Mouse (Mus musculus): ENCODE measurements at regions not wholly inside any gene's neighbourhood (a gene's known extent, or its start where the extent isn't known, plus 50 kb on each side); places are given as distances from the start of the nearest gene placed in this dataset.

- no peak for DNase-seq (ENCODE audit: low spot score in 2 of 2)
These were observed 52.9 kb upstream of the Errfi1 start for GRCm38 (mm10) chr4:150800774-150801173.

GRCm38 (mm10) chr4:150799550-150800398 lies 53.9 kb upstream of the Errfi1 start:
- no peak for DNase-seq (ENCODE audit: low spot score in 2 of 2)

GRCm38 (mm10) chr4:150798783-150799530 lies 54.8 kb upstream of the Errfi1 start:
- DNase-seq (ENCODE audit: low spot score in 2 of 2), result no peak

- no peak for DNase-seq (ENCODE audit: low spot score in 2 of 2)
These were observed 55.4 kb upstream of the Errfi1 start for GRCm38 (mm10) chr4:150798281-150798680.

GRCm38 (mm10) chr4:150797057-150797456 lies 56.7 kb upstream of the Errfi1 start:
- no peak for DNase-seq (ENCODE audit: low spot score in 2 of 2)

- DNase-seq (ENCODE audit: low spot score in 2 of 2), result no peak
These were observed 58.8 kb upstream of the Errfi1 start for GRCm38 (mm10) chr4:150794878-150795277.

GRCm38 (mm10) chr4:150794257-150794794 lies 59.4 kb upstream of the Errfi1 start:
- no peak for DNase-seq (ENCODE audit: low spot score in 2 of 2)

- no peak for DNase-seq (ENCODE audit: low spot score in 2 of 2)
These were observed 60.6 kb upstream of the Errfi1 start for GRCm38 (mm10) chr4:150793146-150793545.

- DNase-seq (ENCODE audit: low spot score in 2 of 2), result no peak
These were observed 64.6 kb upstream of the Errfi1 start for GRCm38 (mm10) chr4:150789166-150789565.

GRCm38 (mm10) chr4:150787113-150787512 lies 66.6 kb upstream of the Errfi1 start:
- DNase-seq (ENCODE audit: low spot score in 2 of 2), result no peak

- no peak for DNase-seq (ENCODE audit: low spot score in 2 of 2)
These were observed 67.1 kb upstream of the Errfi1 start for GRCm38 (mm10) chr4:150786651-150787050.

- DNase-seq (ENCODE audit: low spot score in 2 of 2), result no peak
These were observed 68.9 kb upstream of the Errfi1 start for GRCm38 (mm10) chr4:150784491-150785451.

GRCm38 (mm10) chr4:150781304-150781703 lies 72.4 kb upstream of the Errfi1 start:
- no peak for DNase-seq (ENCODE audit: low spot score in 2 of 2)

- DNase-seq (ENCODE audit: low spot score in 2 of 2), result no peak
These were observed 74.4 kb upstream of the Errfi1 start for GRCm38 (mm10) chr4:150779340-150779739.

GRCm38 (mm10) chr4:150778683-150779082 lies 75.0 kb upstream of the Errfi1 start:
- no peak for DNase-seq (ENCODE audit: low spot score in 2 of 2)

GRCm38 (mm10) chr4:150775695-150776521 lies 77.8 kb upstream of the Errfi1 start:
- DNase-seq (ENCODE audit: low spot score in 2 of 2), result no peak

- DNase-seq (ENCODE audit: low spot score in 2 of 2), result no peak
These were observed 78.4 kb upstream of the Errfi1 start for GRCm38 (mm10) chr4:150775281-150775680.

- DNase-seq (ENCODE audit: low spot score in 2 of 2), result no peak
These were observed 79.3 kb upstream of the Errfi1 start for GRCm38 (mm10) chr4:150774289-150774914.

- DNase-seq (ENCODE audit: low spot score in 2 of 2), result no peak
These were observed 81.6 kb upstream of the Errfi1 start for GRCm38 (mm10) chr4:150771922-150772651.
